Mouse (Mus musculus) stomach, embryonic 16.5 days (tissue): ENCODE data around the gene Acot7. TPM values are rescaled to one million over a fixed set of nuclear protein-coding genes. Genes with fewer than 3 reads are reported as not detected.

Experiments
- ATAC-seq: fragments of 200-750 bp; cut with Nextera tagmentation; 2 replicates; pipeline ENCODE4 v1.8.0; 2017; ENCODE audit warnings: moderate number of reproducible peaks, moderate TSS enrichment; ENCODE audit not compliant: insufficient read depth, low FRiP score
- H3K27ac ChIP-seq: fragments of 300-500 bp; sonication (generic); 2 replicates; pipeline ENCODE4 v1.5.1; 2014; ENCODE audit warnings: low read length
- H3K27me3 ChIP-seq: fragments of 300-500 bp; sonication (generic); 2 replicates; pipeline ENCODE4 v1.6.1; 2014; ENCODE audit warnings: low read length, control low read depth, mixed read lengths; ENCODE audit not compliant: control insufficient read depth, insufficient read depth
- H3K36me3 ChIP-seq: fragments of 300-500 bp; sonication (generic); 2 replicates; pipeline ENCODE4 v1.6.1; 2014; ENCODE audit warnings: low read length; ENCODE audit not compliant: control insufficient read depth, insufficient read depth
- H3K4me1 ChIP-seq: fragments of 300-500 bp; sonication (generic); 2 replicates; pipeline ENCODE4 v1.6.1; 2014; ENCODE audit warnings: low read length, control low read depth, mixed read lengths; ENCODE audit not compliant: control insufficient read depth, insufficient read depth
- H3K4me2 ChIP-seq: fragments of 300-500 bp; sonication (generic); 2 replicates; pipeline ENCODE4 v1.6.1; 2014; ENCODE audit warnings: low read depth, low read length, mixed read lengths
- H3K4me3 ChIP-seq: fragments of 300-500 bp; sonication (generic); replicated peaks from 2 replicates; pipeline ENCODE4 v1.5.1; 2014; ENCODE audit warnings: mild to moderate bottlenecking, low read length
- H3K9ac ChIP-seq: fragments of 300-500 bp; sonication (generic); 2 replicates; pipeline ENCODE4 v1.6.1; 2014; ENCODE audit warnings: low read length
- H3K9me3 ChIP-seq: fragments of 300-500 bp; sonication (generic); replicated peaks from 2 replicates; pipeline ENCODE4 v1.6.1; 2016; ENCODE audit warnings: low read length, control low read depth; ENCODE audit not compliant: control insufficient read depth
- WGBS: fragments of 180-500 bp; shearing (Covaris S2); extraction: QIAGEN DNeasy Blood & Tissue Kit; methylation state at CpG from one replicate; pipeline ENCODE4 v1.1.7; 2014; 5-methylcytosine and 5-hydroxymethylcytosine counted together
- polyA plus RNA-seq: library from polyadenylated mRNA; unstranded; fragments of >200 nt; fragmentation: Nextera tagmentation; extraction: Ambion mirVana; gene quantifications from 2 replicates; pipeline ENCODE4 v1.2.1, GENCODE M21; 2015

The Acot7 gene
- polyA plus RNA-seq, 1 experiment from 2014 or later: 57.3 TPM

GRCm38 (mm10) chr4:152231326-152231725 is 53.4 kb downstream of the Acot7 start:
- H3K27me3 ChIP-seq: no peaks in the 10 kb centered on the region
- H3K9ac ChIP-seq: no peak overlapping the region
- H3K36me3 ChIP-seq: no peaks in the 10 kb centered on the region
- no peaks in the 10 kb centered on the region for H3K9me3 ChIP-seq
- H3K4me3 ChIP-seq: no peak overlapping the region
- 80% methylated on average over 7 of the region's 7 CpGs for WGBS
- no peaks in the 10 kb centered on the region for H3K4me1 ChIP-seq
- no peak for ATAC-seq
- no peak overlapping the region for H3K27ac ChIP-seq
- H3K4me2 ChIP-seq: no peak overlapping the region

GRCm38 (mm10) chr4:152232411-152232903 is 54.5 kb downstream of the Acot7 start:
- H3K36me3 ChIP-seq: no peaks in the 10 kb centered on the region
- no peaks in the 10 kb centered on the region for H3K9me3 ChIP-seq
- no peaks in the 10 kb centered on the region for H3K4me1 ChIP-seq
- no peaks in the 10 kb centered on the region for H3K27me3 ChIP-seq
- H3K9ac ChIP-seq: no peak overlapping the region
- ATAC-seq: no peak
- H3K4me2 ChIP-seq: no peak overlapping the region
- WGBS: 95% methylated on average over 4 of the region's 4 CpGs
- H3K4me3 ChIP-seq: no peak overlapping the region
- no peak overlapping the region for H3K27ac ChIP-seq

- no peaks in the 10 kb centered on the region for H3K4me1 ChIP-seq
- no peaks in the 10 kb centered on the region for H3K9me3 ChIP-seq
- no peak overlapping the region for H3K27ac ChIP-seq
- H3K9ac ChIP-seq: no peak overlapping the region
- H3K27me3 ChIP-seq: no peaks in the 10 kb centered on the region
- ATAC-seq: no peak
- H3K4me3 ChIP-seq: no peak overlapping the region
- 73% methylated on average over 4 of the region's 4 CpGs for WGBS
- H3K4me2 ChIP-seq: no peak overlapping the region
- H3K36me3 ChIP-seq: no peaks in the 10 kb centered on the region
These were observed 62.0 kb downstream of the Acot7 start for GRCm38 (mm10) chr4:152239974-152240373.

- 85% methylated on average over 9 of the region's 9 CpGs for WGBS
These were observed 65.4 kb downstream of the Acot7 start for GRCm38 (mm10) chr4:152243241-152243891.

GRCm38 (mm10) chr4:152243969-152244368 is 66.0 kb downstream of the Acot7 start:
- no peaks in the 10 kb centered on the region for H3K4me1 ChIP-seq
- 91% methylated on average over 8 of the region's 8 CpGs for WGBS
- ATAC-seq: no peak
- no peak overlapping the region for H3K27ac ChIP-seq
- H3K9ac ChIP-seq: no peak overlapping the region
- no peaks in the 10 kb centered on the region for H3K9me3 ChIP-seq
- H3K36me3 ChIP-seq: no peaks in the 10 kb centered on the region
- H3K4me3 ChIP-seq: no peak overlapping the region
- H3K4me2 ChIP-seq: no peak overlapping the region
- H3K27me3 ChIP-seq: no peaks in the 10 kb centered on the region

More at GRCm38 (mm10) chr4:152243241-152243891, 65.4 kb downstream of the Acot7 start:
- ATAC-seq: no peak
- no peaks in the 10 kb centered on the region for H3K9me3 ChIP-seq
- H3K4me3 ChIP-seq: no peak overlapping the region
- no peaks in the 10 kb centered on the region for H3K27me3 ChIP-seq
- no peaks in the 10 kb centered on the region for H3K4me1 ChIP-seq
- H3K27ac ChIP-seq: no peak overlapping the region
- no peak overlapping the region for H3K9ac ChIP-seq
- no peak overlapping the region for H3K4me2 ChIP-seq
- no peaks in the 10 kb centered on the region for H3K36me3 ChIP-seq

- Histone ChIP-seq H3K4me2 (no peak overlapping the region), H3K9ac (no peak overlapping the region), H3K4me1 (no peaks in the 10 kb centered on the region), H3K27ac (no peak overlapping the region), H3K27me3 (no peaks in the 10 kb centered on the region), H3K4me3 (no peak overlapping the region), H3K36me3 (no peaks in the 10 kb centered on the region), H3K9me3 (no peaks in the 10 kb centered on the region)
- 82% methylated on average over 11 of the region's 11 CpGs for WGBS
- no peak for ATAC-seq
These were observed 66.9 kb downstream of the Acot7 start for GRCm38 (mm10) chr4:152244545-152245522.

GRCm38 (mm10) chr4:152246011-152246410 is 68.1 kb downstream of the Acot7 start:
- H3K9ac ChIP-seq: no peak overlapping the region
- H3K27ac ChIP-seq: no peak overlapping the region
- no peak for ATAC-seq
- 84% methylated on average over 6 of the region's 6 CpGs for WGBS
- H3K4me1 ChIP-seq: no peaks in the 10 kb centered on the region
- H3K27me3 ChIP-seq: no peaks in the 10 kb centered on the region
- no peak overlapping the region for H3K4me2 ChIP-seq
- H3K36me3 ChIP-seq: no peaks in the 10 kb centered on the region
- H3K9me3 ChIP-seq: no peaks in the 10 kb centered on the region
- H3K4me3 ChIP-seq: no peak overlapping the region

GRCm38 (mm10) chr4:152247195-152247594 is 69.3 kb downstream of the Acot7 start:
- WGBS: 57% methylated on average over 3 of the region's 3 CpGs
- no peaks in the 10 kb centered on the region for H3K27me3 ChIP-seq
- no peak overlapping the region for H3K4me3 ChIP-seq
- no peaks in the 10 kb centered on the region for H3K9me3 ChIP-seq
- no peak overlapping the region for H3K9ac ChIP-seq
- no peaks in the 10 kb centered on the region for H3K4me1 ChIP-seq
- no peak overlapping the region for H3K4me2 ChIP-seq
- H3K36me3 ChIP-seq: no peaks in the 10 kb centered on the region
- ATAC-seq: no peak
- no peak overlapping the region for H3K27ac ChIP-seq

- Histone ChIP-seq H3K27me3 (no peaks in the 10 kb centered on the region), H3K36me3 (no peaks in the 10 kb centered on the region), H3K9me3 (no peaks in the 10 kb centered on the region), H3K9ac (no peak overlapping the region), H3K4me2 (no peak overlapping the region), H3K4me1 (no peaks in the 10 kb centered on the region), H3K4me3 (no peak overlapping the region), H3K27ac (no peak overlapping the region)
- WGBS: 88% methylated on average over 6 of the region's 6 CpGs
- ATAC-seq: no peak
These were observed 72.7 kb downstream of the Acot7 start for GRCm38 (mm10) chr4:152250615-152251014.
